8 mouse cellular contexts compared by ENCODE assay signal in the genomic region with DNA sequence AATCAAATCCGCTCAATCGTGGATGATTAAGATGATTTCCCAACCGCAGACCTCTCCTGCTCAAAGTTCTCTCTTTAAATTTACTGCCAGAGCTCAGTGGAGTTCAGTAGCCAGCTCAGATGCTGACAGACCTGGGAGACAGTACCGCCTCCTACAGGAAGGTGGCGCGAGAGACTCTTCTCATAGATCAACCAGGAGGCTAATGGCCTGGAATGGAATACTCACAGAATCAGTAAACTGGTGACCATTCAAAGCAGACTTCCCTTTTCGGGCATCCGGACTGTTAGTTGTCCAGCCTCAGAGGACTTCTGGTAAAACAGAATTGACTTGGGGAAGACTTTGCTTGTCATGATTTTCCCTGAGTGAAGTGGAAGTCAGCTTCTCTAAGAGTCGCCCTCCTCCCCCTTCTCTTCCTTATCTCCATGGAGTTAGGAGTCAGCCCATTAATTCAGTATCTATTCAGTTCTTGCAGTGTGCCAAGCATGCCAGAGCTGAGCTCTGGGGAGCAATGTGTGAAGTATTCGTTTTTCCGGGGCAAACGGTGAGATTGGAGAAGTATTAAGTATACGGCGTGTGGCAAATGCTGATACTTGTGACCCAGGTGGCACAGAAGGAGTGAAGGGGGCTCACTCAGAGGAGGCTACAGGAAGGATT.
A peak's percentile ranks its signal among the peaks of the same experiment; 100 is the strongest.
DNase-seq lines count a peak whose midpoint lies in the region; ATAC-seq and TF ChIP-seq lines count a peak whose summit lies in the region.

No protein-coding gene starts in this region.

- no peak overlapping the region for H3K4me3 ChIP-seq in embryonic facial prominence, embryonic 15.5 days (replicated peaks)
- H3K4me3 ChIP-seq in heart, embryonic 13.5 days: no peak overlapping the region
- no peak overlapping the region for H3K4me3 ChIP-seq in lung, adult 2 months (replicated peaks; ENCODE audit: extremely low read depth, low read depth, low read length)

- DNase-seq in 416B (ENCODE audit: low read depth): peak; percentile 76
- peak; percentile 75 for DNase-seq in adrenal gland, postnatal 14 days
- DNase-seq in kidney, postnatal 36 days: peak; percentile 79 to 90
- peak; percentile 78 for DNase-seq in lung, adult 2 months
- DNase-seq in ovary, postnatal 10 days (ENCODE audit: low spot score): peak; percentile 62
- peak; percentile 59 for DNase-seq in thymus, postnatal 14 days

- 39% methylated on average over 14 of the region's 14 CpGs for WGBS in embryonic facial prominence, embryonic 15.5 days
- WGBS in heart, embryonic 13.5 days: 28% methylated on average over 14 of the region's 14 CpGs
- WGBS in lung, adult 2 months: 33% methylated on average over 14 of the region's 14 CpGs

- no peak for TF ChIP-seq POLR2A in lung, adult 2 months (IDR thresholded peaks at IDR 0.05; ENCODE audit: borderline replicate concordance, extremely low read depth, low read depth, low read length)

- H3K27me3 ChIP-seq in embryonic facial prominence, embryonic 15.5 days: no peaks in the 10 kb centered on the region
- no peaks in the 10 kb centered on the region; the same call in 1 of the 2 replicates for H3K27me3 ChIP-seq in heart, embryonic 13.5 days (replicated peaks)

- peak; percentile 79 for TF ChIP-seq CTCF in lung, adult 2 months (IDR thresholded peaks at IDR 0.05; ENCODE audit: insufficient read depth, low read length)

- H3K27ac ChIP-seq in embryonic facial prominence, embryonic 15.5 days (replicated peaks): 0 out of 2 replicates have a peak overlapping the region, but pooled peaks have one; percentile 8
- H3K27ac ChIP-seq in heart, embryonic 13.5 days (replicated peaks): no peak overlapping the region

- no peak for ATAC-seq in embryonic facial prominence, embryonic 15.5 days (ENCODE audit: insufficient number of reproducible peaks, low FRiP score, low TSS enrichment, low read depth)
- no peak for ATAC-seq in heart, embryonic 13.5 days (ENCODE audit: extremely low read depth, insufficient number of reproducible peaks, low FRiP score, low TSS enrichment)

- H3K4me1 ChIP-seq in embryonic facial prominence, embryonic 15.5 days: no peaks in the 10 kb centered on the region; the same call in 1 of the 2 replicates
- H3K4me1 ChIP-seq in heart, embryonic 13.5 days: peaks cover 8% of the 10 kb centered on the region
- no peaks in the 10 kb centered on the region; the same call in 1 of the 2 replicates for H3K4me1 ChIP-seq in lung, adult 2 months (ENCODE audit: control insufficient read depth, insufficient read depth, low read length)

- H3K4me2 ChIP-seq in embryonic facial prominence, embryonic 15.5 days (replicated peaks): no peak overlapping the region
- peak overlapping the region; percentile 27; the same call in 1 of the 2 replicates for H3K4me2 ChIP-seq in heart, embryonic 13.5 days

- H3K9ac ChIP-seq in embryonic facial prominence, embryonic 15.5 days: no peak overlapping the region
- no peak overlapping the region for H3K9ac ChIP-seq in heart, embryonic 13.5 days

- H3K9me3 ChIP-seq in embryonic facial prominence, embryonic 15.5 days (replicated peaks): no peaks in the 10 kb centered on the region
- no peaks in the 10 kb centered on the region for H3K9me3 ChIP-seq in heart, embryonic 13.5 days

- no peaks in the 10 kb centered on the region for H3K36me3 ChIP-seq in embryonic facial prominence, embryonic 15.5 days
- no peaks in the 10 kb centered on the region for H3K36me3 ChIP-seq in heart, embryonic 13.5 days
